Mouse (Mus musculus) megakaryocyte, embryonic 14.5 days (primary cell): Measurements from ENCODE around the gene Phf10.

Experiments used
- FLI1 ChIP-seq: IDR thresholded peaks from 2 replicates; pipeline ENCODE4 v1.6.1; 2012; ENCODE audit warnings: low read length, inconsistent platforms, mixed read lengths
- GATA1 ChIP-seq: IDR thresholded peaks from 3 replicates; pipeline ENCODE4 v1.6.1; 2012; ENCODE audit warnings: mixed read lengths, low read length, inconsistent platforms, borderline replicate concordance

- TF ChIP-seq GATA1, result no peak
- no peak for TF ChIP-seq FLI1
These were observed 33.3 kb downstream of the Phf10 start for GRCm38 (mm10) chr17:14927644-14928218.
